Mouse (Mus musculus) adrenal gland, postnatal 36 days (tissue): ENCODE data around the gene Gpr107. TPM values are rescaled to one million over a fixed set of nuclear protein-coding genes. Genes with fewer than 3 reads are reported as not detected.
"Not testable (repeated sequence)": the region's sequence is repeated elsewhere in the genome, so short reads cannot be mapped to it uniquely, and the experiment has no call there.

Source experiments
- DNase-seq, 2 experiments: peaks; one replicate each; pipeline ENCODE4 v3.0.0; 2021; ENCODE audit warnings: mixed read lengths in 1 of 2
- total RNA-seq, 2 experiments: library from RNA; stranded (reverse); gene quantifications; 2 replicates each; pipeline ENCODE4 v1.2.3; 2021

Gpr107 gene
- total RNA-seq, 2 experiments from 2014 or later: 58.5 to 63.4 TPM

DNA sequence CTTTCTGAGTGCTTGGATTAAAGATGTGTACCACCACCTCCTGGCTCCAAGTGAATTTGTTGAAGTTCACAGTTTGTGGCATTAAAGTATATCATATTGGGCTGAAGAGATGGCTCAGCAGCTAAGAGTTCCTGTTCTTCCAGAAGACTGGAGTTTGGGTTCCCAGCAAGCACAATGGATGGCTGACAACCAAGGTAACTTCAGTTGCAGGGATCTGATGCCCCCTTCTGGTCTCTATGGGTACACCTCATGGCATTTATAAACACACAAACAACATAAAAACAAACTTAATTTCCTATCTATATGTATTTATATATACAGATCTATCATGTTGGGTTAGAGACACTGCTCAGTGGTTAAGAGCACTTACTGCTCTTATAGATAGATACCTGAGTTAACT, 1.4 kb upstream of the Gpr107 start:
- no peak for DNase-seq

DNA sequence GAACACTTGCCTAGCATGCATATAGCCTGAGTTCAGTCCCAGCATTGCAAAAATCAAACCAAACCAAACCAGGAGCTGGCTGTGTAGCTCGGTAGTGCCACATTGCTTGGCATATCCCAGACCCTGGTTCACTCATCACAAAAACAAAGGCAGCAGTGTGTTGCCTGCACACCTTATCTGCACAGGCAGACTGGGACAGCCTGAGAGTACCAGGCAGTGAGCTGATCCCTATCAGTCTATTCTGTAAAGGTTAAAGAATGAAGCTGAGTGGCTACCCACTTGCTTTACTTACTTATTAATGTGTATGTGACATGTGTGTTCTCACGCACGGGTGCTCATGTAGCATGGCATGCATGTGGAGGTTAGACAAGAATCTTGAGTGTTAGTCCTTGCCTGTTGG, 4.7 kb downstream of the Gpr107 start:
- DNase-seq: no peak

DNA sequence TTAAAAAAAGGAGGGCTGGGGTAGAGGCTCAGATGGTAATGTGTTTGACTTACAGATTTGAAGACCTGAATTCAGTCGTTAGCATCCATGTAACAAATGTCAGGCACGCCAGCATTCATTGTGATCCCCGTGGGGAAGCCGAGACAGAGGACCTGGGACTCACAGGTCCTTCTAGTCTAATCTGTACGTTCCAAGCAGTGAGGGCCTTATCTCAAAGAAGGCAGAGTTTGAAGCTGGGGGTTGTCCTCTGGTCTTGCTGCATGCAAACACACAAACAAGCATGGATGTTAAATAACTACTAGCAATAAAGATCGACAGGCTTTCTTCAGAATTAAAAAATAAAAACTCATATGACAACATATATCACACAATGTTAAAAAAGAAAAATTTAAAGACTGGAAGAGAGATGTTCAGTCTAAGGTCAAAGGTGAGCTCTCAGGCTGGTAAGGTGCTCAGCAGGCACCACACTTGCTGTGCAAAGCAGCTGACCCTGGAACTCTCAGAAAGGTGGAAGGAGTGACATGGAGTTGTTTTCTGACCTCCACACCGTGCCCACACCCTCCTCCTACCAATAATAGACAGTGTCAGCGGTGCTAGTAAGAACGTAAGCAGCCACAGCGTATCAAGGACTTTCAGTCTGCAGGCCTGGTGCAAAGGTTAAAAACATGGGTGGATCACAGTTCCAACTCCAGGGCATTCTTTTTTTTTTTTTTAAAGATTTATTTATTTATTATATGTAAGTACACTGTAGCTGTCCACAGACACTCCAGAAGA, 8.2 kb downstream of the Gpr107 start:
- DNase-seq: no peak

DNA sequence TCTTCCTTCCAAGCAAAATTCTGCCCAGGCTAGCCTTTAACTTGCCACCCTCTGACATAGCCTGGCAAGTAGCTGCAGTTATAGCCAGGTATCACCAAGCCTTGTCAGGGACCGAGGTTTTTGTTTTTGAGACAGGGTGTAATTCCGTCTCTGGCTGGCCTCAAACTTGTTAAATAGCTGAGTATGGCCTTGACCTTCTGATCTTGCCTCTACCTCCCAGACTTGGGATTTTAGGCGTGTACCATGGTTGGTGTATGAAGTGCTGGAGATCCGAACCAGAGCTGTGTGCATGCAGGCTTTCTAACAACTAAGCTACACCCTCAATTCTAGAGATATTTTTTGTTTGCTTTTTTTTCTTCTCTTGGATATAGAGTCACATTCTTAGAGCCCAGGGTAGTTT, 9.5 kb downstream of the Gpr107 start:
- DNase-seq: no peak

DNA sequence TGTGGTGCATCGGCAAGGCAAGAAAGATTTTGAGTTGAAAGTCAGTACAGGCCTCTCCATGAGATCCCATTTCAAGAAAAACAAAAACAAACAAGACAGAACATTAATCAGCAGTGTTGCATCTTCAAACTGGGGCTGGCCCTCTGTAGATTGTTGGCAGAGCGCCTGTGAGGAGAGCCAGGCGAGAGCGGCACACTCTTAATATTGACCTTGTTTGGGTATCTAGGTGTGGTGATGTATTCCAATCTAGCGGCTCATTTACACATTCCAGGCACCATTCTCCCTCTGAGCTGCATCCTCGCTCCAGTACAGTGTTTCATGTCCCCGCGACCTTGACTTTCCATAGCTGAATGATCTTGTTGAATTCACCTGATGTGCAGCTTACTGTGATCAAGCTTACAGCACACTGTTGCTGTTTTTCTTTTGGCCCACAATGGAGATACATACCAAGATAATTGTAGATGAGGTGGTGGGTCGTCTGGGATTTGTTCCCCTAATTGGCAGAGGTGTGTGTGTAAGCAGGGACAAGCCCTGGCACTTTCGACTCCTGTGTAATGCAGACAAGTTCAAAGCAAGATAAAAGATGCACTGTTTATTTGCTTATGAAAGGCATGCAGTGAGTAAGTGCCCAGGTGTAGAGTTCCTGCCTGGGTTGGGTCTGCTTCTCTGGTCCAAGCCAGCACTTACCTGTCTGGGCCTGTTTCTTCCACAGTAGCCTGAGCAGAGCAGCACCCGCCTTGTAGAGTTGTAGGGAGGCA, 11.4 kb downstream of the Gpr107 start:
- DNase-seq: no peak

DNA sequence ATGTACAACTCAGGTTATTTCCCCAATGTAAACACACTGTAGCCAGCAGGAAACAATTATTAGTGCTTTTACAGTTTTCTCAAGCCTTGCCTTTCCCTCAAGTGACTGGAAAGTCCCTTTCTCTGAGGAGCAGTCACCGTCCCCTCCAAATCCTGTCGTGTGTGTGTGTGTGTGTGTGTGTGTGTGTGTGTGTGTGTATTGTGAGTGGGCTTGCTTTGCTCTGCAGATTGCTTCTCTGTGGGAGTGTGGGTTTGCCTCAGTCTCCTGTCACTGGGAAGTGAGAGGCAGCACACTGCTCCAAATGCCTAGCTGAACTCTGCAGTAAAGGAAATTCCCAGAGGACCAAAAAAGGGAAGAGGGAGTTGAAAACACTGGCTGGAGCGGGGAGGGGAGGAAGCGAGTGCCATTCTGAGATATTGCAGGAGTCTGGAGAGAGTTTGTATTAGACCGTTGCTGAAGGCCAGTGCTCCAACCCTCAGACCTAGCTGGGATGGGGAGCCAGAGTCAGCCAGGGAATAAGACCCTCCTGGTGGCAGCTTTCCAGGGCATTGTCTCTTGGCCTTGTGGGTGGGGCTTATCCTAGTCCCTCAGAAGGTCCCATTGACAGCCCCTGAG, 12.8 kb downstream of the Gpr107 start:
- DNase-seq: peak; percentile 22 to 48

DNA sequence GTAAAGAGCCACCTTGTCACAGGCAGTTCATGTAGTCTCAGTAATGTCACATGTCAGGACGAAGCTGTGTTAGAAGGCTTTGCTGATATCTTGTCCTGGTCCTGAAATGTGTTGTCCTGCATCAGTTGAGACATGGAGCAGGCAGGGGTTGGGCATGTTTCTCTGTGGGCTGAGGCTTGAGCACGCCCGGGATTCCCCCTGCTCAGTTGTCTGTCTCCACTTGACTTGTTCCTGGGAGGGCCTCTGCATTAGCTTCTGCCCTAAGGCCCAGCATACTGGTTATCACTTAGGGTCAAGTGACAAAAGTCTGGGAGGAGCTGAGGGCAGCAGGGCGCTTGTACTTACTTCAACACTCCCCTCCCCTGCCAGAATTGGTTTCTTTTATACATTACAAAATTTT, 13.4 kb downstream of the Gpr107 start:
- no peak for DNase-seq

DNA sequence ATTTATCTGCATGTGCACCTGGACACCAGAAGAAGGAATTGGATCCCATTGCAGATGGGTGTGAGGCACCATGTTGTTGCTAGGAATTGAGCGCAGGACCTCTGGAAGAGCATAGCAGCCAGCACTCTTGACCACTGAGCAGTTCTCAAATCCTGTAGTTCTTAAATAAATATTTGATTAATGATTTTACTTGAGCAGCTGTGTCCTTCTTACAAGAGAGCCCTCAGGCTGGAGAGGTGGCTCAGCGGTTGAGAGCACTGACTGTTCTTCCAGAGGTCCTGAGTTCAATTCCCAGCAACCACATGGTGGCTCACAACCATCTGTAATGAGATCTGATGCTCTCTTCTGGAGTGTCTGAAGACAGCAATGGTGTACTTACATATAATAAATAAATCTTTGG, 15.5 kb downstream of the Gpr107 start:
- DNase-seq: not testable (repeated sequence)

DNA sequence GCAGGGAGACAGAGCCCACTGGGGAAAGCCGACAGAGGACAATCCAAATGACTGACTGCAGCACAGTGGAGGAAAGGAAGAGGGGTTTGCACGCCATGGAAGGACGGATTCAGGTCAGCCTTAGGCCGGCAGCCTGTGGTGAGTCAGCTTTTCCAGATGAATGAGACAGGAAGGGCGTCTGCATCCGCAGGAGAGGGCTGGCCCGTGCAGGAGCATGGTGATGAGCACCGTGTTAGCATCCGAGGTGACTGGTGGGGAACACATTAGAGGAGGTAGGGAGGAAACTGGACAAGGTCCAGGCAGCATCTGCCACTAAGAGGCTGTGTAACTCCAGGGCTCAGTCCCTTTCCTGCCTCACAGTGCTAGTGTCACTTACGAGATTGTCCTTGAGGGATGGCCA, 16.9 kb downstream of the Gpr107 start:
- peak; percentile 73 to 74 for DNase-seq

DNA sequence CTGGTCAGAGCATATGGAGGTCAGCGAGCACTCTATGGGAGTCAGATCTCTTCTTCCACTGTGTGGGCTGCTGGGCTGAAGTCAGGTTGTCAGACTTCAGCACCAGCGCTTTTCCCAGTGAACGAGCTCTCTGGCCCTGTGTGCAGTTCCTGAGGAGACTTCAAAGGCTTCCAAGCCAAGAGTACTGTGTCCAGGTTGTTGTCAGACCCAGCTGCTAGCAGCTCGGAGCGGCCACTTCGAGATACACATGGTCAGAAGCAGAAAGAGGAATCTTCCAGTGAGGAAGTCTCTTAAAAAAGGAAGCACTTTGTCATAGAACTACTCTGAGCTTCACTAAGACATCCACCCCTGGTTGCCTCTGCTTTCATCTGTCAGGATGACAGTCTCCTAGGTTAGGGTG, 18.0 kb downstream of the Gpr107 start:
- DNase-seq: no peak

DNA sequence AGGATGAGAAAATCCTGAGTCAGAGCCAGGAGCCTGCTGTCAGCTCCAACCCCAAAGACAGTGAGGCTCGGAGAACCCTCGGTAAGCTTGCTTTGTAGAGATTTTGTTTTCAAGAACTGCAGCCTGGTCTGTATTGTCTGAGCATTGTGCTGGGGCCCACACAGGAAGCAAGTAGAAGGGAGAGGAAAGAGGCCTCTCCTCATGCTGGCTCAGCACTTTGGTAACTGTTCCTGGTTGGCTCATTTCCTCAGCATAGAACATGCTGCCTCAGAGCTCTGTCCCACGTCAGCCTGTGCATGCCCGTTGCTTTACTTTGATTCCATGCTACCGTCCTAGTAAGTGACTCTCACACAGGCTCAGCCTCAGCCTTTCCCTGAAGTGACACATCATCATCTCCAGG, 19.9 kb downstream of the Gpr107 start:
- peak in 1 of 2 experiments; percentile 50 for DNase-seq

DNA sequence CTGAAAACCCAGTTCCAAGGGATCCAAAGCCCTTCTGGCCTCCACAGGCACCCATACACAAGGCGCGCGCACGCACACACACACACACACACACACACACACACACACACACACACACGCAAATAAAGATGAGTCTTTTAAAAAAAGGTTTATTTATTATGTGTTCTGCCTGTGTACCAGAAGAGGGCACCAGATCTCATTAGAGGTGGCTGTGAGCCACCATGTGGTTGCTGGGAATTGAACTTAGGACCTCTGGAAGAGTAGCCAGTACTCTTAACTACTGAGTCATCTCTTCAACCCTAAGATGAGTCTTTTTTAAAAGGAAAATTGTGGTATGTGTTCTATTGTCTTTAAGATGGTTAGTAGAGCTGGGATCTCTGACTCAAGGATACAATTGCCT, 20.4 kb downstream of the Gpr107 start:
- no peak for DNase-seq

DNA sequence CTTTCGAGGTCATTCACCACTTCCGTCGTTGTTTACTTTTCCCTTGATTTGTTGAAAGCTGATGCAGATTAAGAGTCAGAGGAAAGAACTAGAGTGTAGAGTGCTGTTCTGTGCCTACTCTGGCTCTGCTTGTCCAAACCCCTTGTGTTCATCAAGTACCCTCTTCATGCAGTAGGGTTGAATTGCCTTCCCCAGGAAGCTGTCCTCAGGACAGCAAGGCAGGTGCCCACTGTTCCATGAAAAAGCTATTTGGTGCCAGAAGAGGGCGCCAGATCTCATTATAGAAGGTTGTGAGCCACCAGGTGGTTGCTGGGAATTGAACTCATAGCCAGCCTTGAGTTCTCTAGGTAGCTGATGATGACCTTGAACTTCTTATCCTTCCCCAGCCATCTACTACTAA, 21.2 kb downstream of the Gpr107 start:
- no peak for DNase-seq

DNA sequence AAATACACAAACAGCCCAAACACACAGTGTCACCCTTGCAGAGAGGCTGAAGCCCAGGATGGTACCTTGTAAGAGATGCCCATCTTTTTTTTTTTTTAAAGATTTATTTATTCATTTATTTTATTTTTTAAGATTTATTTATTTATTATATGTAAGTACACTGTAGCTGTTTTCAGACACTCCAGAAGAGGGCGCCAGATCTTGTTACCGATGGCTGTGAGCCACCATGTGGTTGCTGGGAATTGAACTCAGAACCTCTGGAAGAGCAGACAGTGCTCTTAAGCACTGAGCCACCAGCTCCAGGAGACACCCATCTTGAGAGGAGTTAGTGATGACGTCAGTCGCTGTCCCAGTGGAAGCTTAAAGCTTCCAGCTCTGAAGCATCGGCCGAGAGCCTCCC, 26.5 kb downstream of the Gpr107 start:
- not testable (repeated sequence) for DNase-seq

DNA sequence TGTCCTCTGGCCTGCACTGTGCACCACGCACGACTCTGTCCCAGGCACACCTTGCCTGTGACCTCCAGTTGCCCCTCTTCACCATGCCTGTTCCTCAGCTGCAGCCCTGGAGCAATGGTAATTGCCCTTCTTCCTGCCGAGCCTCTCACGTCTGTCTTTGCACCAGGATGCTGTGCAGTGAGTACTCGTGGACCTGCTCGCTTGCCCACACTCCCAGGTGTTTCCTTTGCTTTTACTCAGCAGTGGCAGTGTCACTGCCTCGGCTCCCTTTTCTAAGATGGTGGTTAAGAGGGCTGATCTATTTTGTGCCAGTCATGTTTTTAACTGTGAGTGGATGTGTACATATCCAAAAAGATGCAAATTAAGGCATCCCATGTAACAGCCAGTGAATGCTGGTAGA, 27.4 kb downstream of the Gpr107 start:
- no peak for DNase-seq

DNA sequence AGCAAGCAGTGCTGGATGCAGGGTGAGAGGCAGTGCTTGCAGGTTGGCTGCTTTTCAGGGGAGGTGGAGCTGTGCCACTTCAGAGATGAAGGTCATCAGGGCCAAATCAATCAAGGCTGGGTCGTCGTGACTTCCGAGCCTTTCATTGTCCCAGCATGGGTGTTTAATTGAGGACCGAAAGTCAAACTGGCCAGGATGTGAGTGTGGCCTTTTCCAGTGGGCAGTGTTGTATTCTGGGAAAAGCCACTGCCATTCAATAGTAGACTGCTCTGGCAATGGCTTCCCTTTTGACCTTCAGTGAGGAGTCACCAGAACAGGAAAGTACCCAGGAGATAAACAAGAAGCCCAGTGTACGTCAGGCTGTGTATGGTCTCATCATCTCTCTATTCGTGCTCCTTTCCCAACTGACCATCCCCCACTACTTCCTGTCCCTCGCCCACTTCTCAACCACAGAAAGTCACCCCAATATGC, 28.0 kb downstream of the Gpr107 start:
- peak; percentile 72 for DNase-seq

DNA sequence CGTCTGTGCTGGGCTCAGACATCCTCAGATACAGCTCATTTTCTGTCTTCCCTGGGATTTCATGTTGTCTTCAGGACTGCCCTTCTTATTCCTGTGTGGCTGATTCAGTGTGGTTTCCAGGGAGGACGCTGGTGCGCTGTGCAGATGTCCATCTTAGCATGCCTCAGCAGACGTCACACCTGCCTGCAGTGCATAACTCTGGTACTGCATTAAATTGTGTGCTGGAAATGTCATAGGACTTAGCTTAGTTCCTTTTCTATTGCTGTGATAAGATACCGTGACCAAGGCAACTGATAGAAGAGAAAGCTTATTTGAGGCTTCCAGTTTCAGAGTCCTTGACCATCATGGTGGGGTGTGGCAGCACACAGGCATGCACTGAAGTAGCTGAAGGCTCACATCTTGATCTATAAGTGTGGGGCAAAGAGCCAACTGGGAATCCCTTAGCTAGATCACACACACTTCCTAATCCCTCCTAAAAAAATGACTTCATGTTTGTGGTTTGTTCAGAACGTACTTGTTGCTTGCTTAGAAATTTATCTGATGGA, 30.7 kb downstream of the Gpr107 start:
- no peak for DNase-seq

DNA sequence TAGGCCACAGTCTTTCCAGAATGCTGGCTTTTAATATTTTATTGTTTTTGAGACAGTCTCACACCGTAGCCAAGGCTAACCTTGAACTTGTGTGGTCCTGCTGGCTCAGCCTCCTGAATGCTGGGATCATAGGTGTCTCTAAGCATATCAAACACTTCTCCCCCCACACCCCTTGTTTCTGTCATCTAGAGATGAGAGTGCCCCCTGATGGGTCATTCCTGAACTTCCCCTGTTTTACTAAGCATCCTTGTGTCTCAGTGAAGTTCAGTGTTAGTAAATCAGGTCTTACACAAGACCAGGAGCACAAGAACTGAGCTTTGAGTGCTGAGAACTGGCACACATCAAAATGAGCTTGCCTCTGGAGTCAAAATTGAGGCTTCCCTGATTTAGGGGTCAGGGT, 31.7 kb downstream of the Gpr107 start:
- DNase-seq: no peak

DNA sequence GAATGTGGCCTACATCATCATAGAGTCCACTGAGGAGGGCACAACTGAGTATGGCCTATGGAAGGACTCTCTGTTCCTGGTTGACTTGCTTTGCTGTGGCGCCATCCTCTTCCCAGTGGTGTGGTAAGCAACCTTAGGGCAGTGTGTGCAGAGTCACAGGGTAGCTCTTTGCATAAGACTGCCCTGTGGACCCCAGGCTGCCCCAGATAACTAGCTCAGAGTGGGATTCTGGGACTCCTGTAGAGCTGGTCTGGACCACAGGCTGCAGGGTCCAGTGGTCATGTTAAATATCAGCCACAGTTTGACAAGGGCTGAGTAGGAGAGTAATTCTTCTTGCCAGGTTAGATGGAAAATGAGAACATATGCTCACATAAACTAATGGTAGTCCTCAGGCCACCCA, 36.6 kb downstream of the Gpr107 start:
- DNase-seq: no peak

DNA sequence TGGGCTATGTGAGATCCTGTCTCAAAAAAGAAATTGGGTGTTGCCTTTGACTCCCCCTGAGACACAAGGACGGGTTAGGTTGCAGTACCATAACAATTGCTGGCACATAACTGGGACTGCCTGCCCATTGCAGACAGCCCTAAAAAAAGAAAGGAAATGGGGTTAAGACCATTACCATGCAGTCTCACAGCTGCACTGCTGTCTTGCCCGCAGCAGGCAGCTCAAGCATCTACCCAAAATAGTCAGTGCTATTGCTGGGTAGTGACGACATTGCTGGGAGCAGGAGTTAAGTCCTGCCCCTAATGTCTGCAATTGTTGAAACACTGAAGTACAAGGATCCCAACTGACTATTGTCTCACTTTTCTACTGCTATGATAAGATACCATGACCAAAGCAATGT, 37.5 kb downstream of the Gpr107 start:
- DNase-seq: no peak

DNA sequence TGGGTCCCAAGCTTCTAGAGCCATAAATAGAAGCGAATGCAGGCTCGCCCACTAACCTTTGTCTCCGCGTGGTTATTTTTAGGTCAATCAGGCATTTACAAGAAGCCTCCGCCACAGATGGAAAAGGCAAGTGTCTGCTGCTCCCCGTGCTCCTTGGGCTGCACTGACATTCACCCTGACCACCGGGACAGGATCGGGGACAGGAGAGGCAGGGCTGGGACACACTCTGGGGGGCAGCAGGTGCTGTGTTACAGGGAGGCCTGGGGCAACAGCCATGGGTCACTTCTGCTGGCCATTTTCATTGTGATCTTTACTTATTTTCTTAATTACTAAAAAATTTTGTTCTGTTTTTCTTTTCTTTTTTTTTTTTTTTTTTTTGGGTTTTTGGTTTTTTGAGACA, 39.6 kb downstream of the Gpr107 start:
- DNase-seq: no peak

DNA sequence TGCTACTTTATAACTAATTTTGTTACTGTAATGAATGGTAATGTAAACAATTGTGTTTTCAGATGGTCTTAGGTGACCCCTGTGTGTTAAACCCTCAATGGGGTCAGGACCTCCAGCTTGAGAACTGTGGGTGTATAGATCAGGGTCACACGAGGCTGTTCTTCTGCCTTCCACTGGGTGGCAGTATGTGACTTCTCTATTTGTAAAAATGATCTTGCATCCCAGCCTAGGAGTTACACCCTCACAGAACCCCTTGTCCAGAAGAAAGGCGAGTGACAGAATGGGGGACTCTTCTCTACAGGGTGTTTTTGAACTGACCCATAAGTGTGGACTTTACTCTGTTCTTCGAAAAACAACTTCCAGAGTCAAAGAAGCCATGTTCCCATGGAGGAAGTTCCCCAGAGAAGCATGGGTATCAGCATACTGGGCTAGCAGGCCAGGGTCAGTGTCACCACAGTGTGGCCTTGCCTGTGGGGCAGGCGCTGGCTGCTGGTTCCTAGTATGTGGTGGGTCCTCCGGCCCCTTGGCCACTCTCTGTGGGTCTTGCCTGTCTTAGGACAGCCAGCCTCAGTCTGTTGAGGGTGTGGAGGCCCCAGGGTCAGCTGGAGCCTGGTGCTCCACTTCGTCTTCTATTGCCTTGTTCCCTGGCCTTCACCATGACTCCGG, 42.4 kb downstream of the Gpr107 start:
- DNase-seq: peak in 1 of 2 experiments; percentile 42
